Mouse (Mus musculus) testis, postnatal 10 days (tissue): Measurements from ENCODE around the gene Rap1gap2.

Experiments
- DNase-seq: peaks from one replicate; pipeline ENCODE4 v3.0.0; 2021; ENCODE audit warnings: low spot score

The Rap1gap2 gene

GRCm38 (mm10) chr11:74574768-74575434 lies 35.8 kb downstream of the Rap1gap2 start:
- no peak for DNase-seq

- no peak for DNase-seq
Observed at GRCm38 (mm10) chr11:74572459-74573061, 38.2 kb downstream of the Rap1gap2 start.

- DNase-seq = no peak
Observed at GRCm38 (mm10) chr11:74569735-74570134, 41.0 kb downstream of the Rap1gap2 start.

GRCm38 (mm10) chr11:74568463-74568862 lies 42.3 kb downstream of the Rap1gap2 start:
- no peak for DNase-seq

GRCm38 (mm10) chr11:74568004-74568403 lies 42.7 kb downstream of the Rap1gap2 start:
- DNase-seq = no peak

GRCm38 (mm10) chr11:74566326-74566874 lies 44.3 kb downstream of the Rap1gap2 start:
- no peak for DNase-seq

GRCm38 (mm10) chr11:74561392-74561791 lies 49.3 kb downstream of the Rap1gap2 start:
- no peak for DNase-seq

- no peak for DNase-seq
Observed at GRCm38 (mm10) chr11:74560600-74561227, 50.0 kb downstream of the Rap1gap2 start.

- DNase-seq = no peak
Observed at GRCm38 (mm10) chr11:74559793-74560433, 50.8 kb downstream of the Rap1gap2 start.

GRCm38 (mm10) chr11:74558933-74559332 lies 51.8 kb downstream of the Rap1gap2 start:
- DNase-seq = no peak

GRCm38 (mm10) chr11:74557456-74558230 lies 53.1 kb downstream of the Rap1gap2 start:
- peak; percentile 49 for DNase-seq

- DNase-seq = no peak
Observed at GRCm38 (mm10) chr11:74555716-74556374, 54.9 kb downstream of the Rap1gap2 start.

GRCm38 (mm10) chr11:74554683-74555341 lies 55.9 kb downstream of the Rap1gap2 start:
- no peak for DNase-seq

- DNase-seq = no peak
Observed at GRCm38 (mm10) chr11:74551568-74551967, 59.1 kb downstream of the Rap1gap2 start.

- no peak for DNase-seq
Observed at GRCm38 (mm10) chr11:74550615-74551102, 60.1 kb downstream of the Rap1gap2 start.

- DNase-seq = no peak
Observed at GRCm38 (mm10) chr11:74548781-74549382, 61.8 kb downstream of the Rap1gap2 start.

- no peak for DNase-seq
Observed at GRCm38 (mm10) chr11:74546933-74547694, 63.6 kb downstream of the Rap1gap2 start.

- peak; percentile 66 for DNase-seq
Observed at GRCm38 (mm10) chr11:74546165-74546564, 64.5 kb downstream of the Rap1gap2 start.

- DNase-seq = no peak
Observed at GRCm38 (mm10) chr11:74545560-74545959, 65.2 kb downstream of the Rap1gap2 start.
